Mouse (Mus musculus): ENCODE results near the gene Npc1l1. TPM values are rescaled to one million over a fixed set of nuclear protein-coding genes. Genes with fewer than 3 reads are reported as not detected.
A peak's percentile ranks its signal among the peaks of the same experiment; 100 is the strongest.

The Npc1l1 gene
- not detected in 2 replicates for polyA plus RNA-seq (2012)

DNA sequence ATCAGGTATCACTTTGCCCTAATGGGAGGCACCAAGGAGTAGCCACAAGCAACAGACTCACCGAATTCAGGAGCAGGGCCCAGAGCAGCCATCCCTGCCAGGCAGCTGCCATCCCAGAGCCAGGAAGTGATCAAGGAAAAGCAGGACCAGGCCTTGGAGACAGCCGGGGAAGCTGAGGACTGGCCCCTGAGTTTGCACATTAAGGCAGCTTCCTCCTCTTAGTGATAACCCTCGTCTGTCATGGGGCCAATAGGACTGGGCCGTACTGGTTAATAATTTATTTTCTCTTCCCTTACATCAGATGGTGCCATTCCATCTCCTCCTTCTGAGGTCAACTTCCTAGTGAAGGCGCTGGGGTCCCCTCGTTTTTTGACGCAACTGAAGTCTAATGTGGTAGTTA, at the start of gene Npc1l1:
TSS of gene Npc1l1 (minus strand) at position 132 of the 400 bp plus-strand sequence.
- TF ChIP-seq TAL1 (IDR thresholded peaks at IDR 0.05; ENCODE audit: low read length) (no peak), GATA1 (IDR thresholded peaks at IDR 0.05; ENCODE audit: low read length) (no peak)
- Histone ChIP-seq H3K4me1 (ENCODE audit: control insufficient read depth) (no peaks in the 10 kb centered on the region), H3K4me3 (replicated peaks) (no peak within 1 kb of the TSS), H3K9me3 (ENCODE audit: control insufficient read depth, low read length) (peaks cover 10% of the 10 kb centered on the region), H3K36me3 (ENCODE audit: control insufficient read depth) (no peaks in the 10 kb centered on the region), H3K27me3 (ENCODE audit: control insufficient read depth) (no peaks in the 10 kb centered on the region; the same call in 1 of the 2 replicates)

DNA sequence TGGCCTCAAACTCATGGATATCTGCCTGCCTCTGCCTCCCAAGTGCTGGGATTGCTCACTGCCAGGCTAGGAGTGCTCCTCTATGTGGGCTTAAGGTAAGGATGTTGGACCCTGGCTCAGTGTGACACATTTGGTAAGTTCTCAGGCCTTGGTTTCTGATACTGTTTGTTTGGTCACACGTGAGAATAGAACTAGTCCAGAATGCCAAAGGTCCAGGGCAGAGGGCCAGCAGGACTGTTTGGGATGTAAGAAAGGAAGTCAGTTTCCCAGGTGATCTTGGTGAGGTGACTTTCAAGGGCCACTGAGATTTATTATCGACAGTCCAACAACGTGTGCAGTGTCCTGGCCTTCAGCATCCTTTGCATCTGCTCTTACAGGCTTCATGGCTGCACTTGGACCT, 46.5 kb upstream of the Npc1l1 start:
- Histone ChIP-seq H3K9me3 (ENCODE audit: control insufficient read depth, low read length) (peaks cover 8% of the 10 kb centered on the region), H3K4me3 (replicated peaks) (no peak overlapping the region), H3K27me3 (ENCODE audit: control insufficient read depth) (no peaks in the 10 kb centered on the region), H3K36me3 (ENCODE audit: control insufficient read depth) (peaks cover 10% of the 10 kb centered on the region), H3K4me1 (ENCODE audit: control insufficient read depth) (peaks cover 27% of the 10 kb centered on the region)
- TF ChIP-seq GATA1 (IDR thresholded peaks at IDR 0.05; ENCODE audit: low read length) (no peak), TAL1 (IDR thresholded peaks at IDR 0.05; ENCODE audit: low read length) (no peak)

DNA sequence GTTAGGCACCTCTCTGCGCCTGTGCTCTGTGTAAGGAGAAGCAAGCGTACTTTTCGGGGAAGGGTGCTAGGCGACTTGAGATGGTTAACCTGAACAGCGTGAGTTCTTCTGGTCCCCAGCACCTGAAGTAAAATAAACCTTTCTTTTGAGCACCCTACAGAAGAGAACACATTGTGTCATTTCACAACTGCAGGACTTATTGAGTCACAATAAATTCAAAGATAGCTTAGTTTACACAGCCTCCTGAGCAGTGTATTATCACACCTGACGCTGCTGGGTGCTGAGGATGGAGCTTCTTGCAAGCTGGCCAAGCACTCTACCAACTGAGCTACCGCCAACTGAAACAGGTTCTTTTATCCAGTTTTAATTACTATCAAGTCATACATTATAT, 45.1 kb upstream of the Npc1l1 start:
- no peaks in the 10 kb centered on the region for H3K9me3 ChIP-seq (ENCODE audit: control insufficient read depth, low read length)
- peak overlapping the region; percentile 75 for H3K4me3 ChIP-seq (replicated peaks)
- TF ChIP-seq GATA1 (IDR thresholded peaks at IDR 0.05; ENCODE audit: low read length) = no peak
- TF ChIP-seq TAL1 (IDR thresholded peaks at IDR 0.05; ENCODE audit: low read length) = no peak
- peaks cover 27% of the 10 kb centered on the region for H3K4me1 ChIP-seq (ENCODE audit: control insufficient read depth)
- H3K27me3 ChIP-seq (ENCODE audit: control insufficient read depth) = no peaks in the 10 kb centered on the region
- peaks cover 20% of the 10 kb centered on the region for H3K36me3 ChIP-seq (ENCODE audit: control insufficient read depth)

- Histone ChIP-seq H3K4me1 (ENCODE audit: control insufficient read depth) (peaks cover 27% of the 10 kb centered on the region), H3K36me3 (ENCODE audit: control insufficient read depth) (peaks cover 20% of the 10 kb centered on the region), H3K4me3 (replicated peaks) (peak within 1 kb of the TSS; percentile 75), H3K27me3 (ENCODE audit: control insufficient read depth) (no peaks in the 10 kb centered on the region), H3K9me3 (ENCODE audit: control insufficient read depth, low read length) (no peaks in the 10 kb centered on the region)
- TF ChIP-seq GATA1 (IDR thresholded peaks at IDR 0.05; ENCODE audit: low read length) (no peak), TAL1 (IDR thresholded peaks at IDR 0.05; ENCODE audit: low read length) (no peak)
Observed at GRCm38 (mm10) chr11:6274387-6275093, 44.6 kb upstream of the Npc1l1 start, which contains the start of gene Tmed4. Gene Tmed4 (minus strand): TSS chr11:6274870.

DNA sequence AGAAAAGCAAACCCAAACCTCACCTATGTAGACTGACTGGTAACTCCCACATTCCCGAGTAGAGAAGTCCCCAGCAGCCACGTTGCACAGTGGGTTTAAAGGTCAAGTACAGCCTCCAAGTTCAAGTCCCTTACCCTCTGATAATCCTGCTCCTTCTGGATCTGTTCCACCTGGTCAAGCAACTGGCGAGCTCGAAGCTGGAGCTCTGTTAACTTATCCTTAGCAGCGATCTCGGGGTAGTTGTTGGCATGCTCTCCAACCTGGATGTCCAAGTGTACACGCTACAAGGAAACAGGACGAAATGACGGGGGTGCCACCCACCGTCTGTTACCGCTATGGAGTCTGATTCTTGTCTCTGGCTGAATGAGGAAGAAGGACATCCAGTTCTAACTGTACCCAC, 43.7 kb upstream of the Npc1l1 start:
- TF ChIP-seq TAL1 (IDR thresholded peaks at IDR 0.05; ENCODE audit: low read length) (no peak), GATA1 (IDR thresholded peaks at IDR 0.05; ENCODE audit: low read length) (no peak)

GRCm38 (mm10) chr11:6267320-6268254, 37.6 kb upstream of the Npc1l1 start, which contains the start of gene Ddx56:
Gene Ddx56 (minus strand): TSS chr11:6267772.
- H3K9me3 ChIP-seq (ENCODE audit: control insufficient read depth, low read length) = no peaks in the 10 kb centered on the region
- H3K4me3 ChIP-seq (replicated peaks) = peak within 1 kb of the TSS; percentile 78
- no peaks in the 10 kb centered on the region for H3K27me3 ChIP-seq (ENCODE audit: control insufficient read depth)
- no peak for TF ChIP-seq TAL1 (IDR thresholded peaks at IDR 0.05; ENCODE audit: low read length)
- peak; percentile 80 for TF ChIP-seq GATA1 (IDR thresholded peaks at IDR 0.05; ENCODE audit: low read length)
- peaks cover 60% of the 10 kb centered on the region for H3K36me3 ChIP-seq (ENCODE audit: control insufficient read depth)
- peaks cover 26% of the 10 kb centered on the region for H3K4me1 ChIP-seq (ENCODE audit: control insufficient read depth)

More for the DNA sequence above, 43.7 kb upstream of the Npc1l1 start:
- H3K36me3 ChIP-seq (ENCODE audit: control insufficient read depth) = peaks cover 20% of the 10 kb centered on the region
- no peaks in the 10 kb centered on the region for H3K9me3 ChIP-seq (ENCODE audit: control insufficient read depth, low read length)
- H3K27me3 ChIP-seq (ENCODE audit: control insufficient read depth) = no peaks in the 10 kb centered on the region
- peaks cover 31% of the 10 kb centered on the region for H3K4me1 ChIP-seq (ENCODE audit: control insufficient read depth)
- H3K4me3 ChIP-seq (replicated peaks) = peak overlapping the region; percentile 75

DNA sequence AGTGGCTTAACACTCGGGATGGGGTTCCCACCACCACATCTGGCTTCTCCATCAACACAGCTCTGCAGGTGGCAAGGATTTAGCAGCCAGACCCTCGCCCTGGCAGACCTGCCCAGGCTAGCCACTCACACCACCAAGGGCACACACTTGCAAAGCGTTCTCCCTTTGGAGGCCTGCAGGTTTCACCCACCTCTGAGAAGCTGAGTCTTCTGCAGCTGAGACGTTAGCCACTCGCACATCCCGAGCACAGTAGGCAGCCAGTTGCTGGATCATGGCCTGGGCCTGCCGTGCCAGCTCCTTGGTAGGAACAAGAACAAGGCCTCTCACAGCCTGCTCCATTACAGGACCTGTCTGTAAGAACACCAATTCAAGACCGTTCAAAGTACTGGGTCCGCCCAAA, 36.7 kb upstream of the Npc1l1 start:
- TF ChIP-seq GATA1 (IDR thresholded peaks at IDR 0.05; ENCODE audit: low read length) (no peak), TAL1 (IDR thresholded peaks at IDR 0.05; ENCODE audit: low read length) (no peak)
- Histone ChIP-seq H3K36me3 (ENCODE audit: control insufficient read depth) (peaks cover 64% of the 10 kb centered on the region), H3K27me3 (ENCODE audit: control insufficient read depth) (no peaks in the 10 kb centered on the region), H3K4me3 (replicated peaks) (peak overlapping the region; percentile 78), H3K9me3 (ENCODE audit: control insufficient read depth, low read length) (no peaks in the 10 kb centered on the region), H3K4me1 (ENCODE audit: control insufficient read depth) (peaks cover 26% of the 10 kb centered on the region)

DNA sequence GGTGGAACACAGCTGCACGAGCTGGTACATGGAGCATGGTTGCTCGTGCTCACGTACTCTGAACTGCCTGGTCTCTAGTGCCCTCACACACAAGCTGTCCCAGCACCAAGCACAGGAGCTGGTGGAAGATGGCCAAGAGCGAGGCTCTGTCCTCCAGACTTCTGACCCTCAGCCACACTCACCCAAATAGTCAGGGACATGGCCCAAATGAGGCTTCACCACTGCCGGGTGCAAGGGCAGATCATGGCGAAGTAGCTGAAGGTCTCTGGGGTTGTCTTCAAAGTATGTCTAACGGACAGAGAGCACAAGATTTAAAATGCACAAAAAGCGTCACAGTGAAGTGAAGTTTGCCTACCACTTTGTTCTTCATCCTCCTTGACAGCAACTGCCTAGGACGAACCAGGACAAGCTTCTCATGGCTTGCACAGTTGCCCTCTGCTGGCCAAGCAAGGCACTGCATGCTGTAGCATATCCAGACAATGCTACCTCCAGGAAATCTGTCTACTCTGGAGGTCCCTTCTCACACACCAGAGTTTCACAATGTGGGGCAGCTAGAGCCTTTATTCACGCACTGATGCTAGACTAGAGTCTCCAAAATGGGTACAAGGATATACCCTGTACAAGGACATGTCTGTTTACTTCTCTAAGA, 31.6 kb upstream of the Npc1l1 start:
- TF ChIP-seq TAL1 (IDR thresholded peaks at IDR 0.05; ENCODE audit: low read length) (no peak), GATA1 (IDR thresholded peaks at IDR 0.05; ENCODE audit: low read length) (no peak)
- Histone ChIP-seq H3K27me3 (ENCODE audit: control insufficient read depth) (no peaks in the 10 kb centered on the region), H3K4me1 (ENCODE audit: control insufficient read depth) (peaks cover 7% of the 10 kb centered on the region), H3K36me3 (ENCODE audit: control insufficient read depth) (peaks cover 96% of the 10 kb centered on the region), H3K4me3 (replicated peaks) (no peak overlapping the region), H3K9me3 (ENCODE audit: control insufficient read depth, low read length) (no peaks in the 10 kb centered on the region)

All from erythroblast, embryonic 14.5 days (primary cell).